Mouse (Mus musculus) hindbrain, embryonic 15.5 days (tissue): ENCODE measurements around the gene Rab12. TPM values are rescaled to one million over a fixed set of nuclear protein-coding genes. Genes with fewer than 3 reads are reported as not detected.

ENCODE experiments used
- ATAC-seq: fragments of 200-750 bp; cut with Nextera tagmentation; 2 replicates; pipeline ENCODE4 v1.8.0; 2017; ENCODE audit warnings: low read depth, moderate number of reproducible peaks, moderate TSS enrichment; ENCODE audit not compliant: low FRiP score
- H3K27ac ChIP-seq: fragments of 300-500 bp; sonication (generic); replicated peaks from 2 replicates; pipeline ENCODE4 v1.5.1; 2015; ENCODE audit warnings: mild to moderate bottlenecking, inconsistent platforms
- H3K27me3 ChIP-seq: fragments of 300-500 bp; sonication (generic); 2 replicates; pipeline ENCODE4 v1.6.1; 2015; ENCODE audit warnings: control low read depth, inconsistent platforms
- H3K36me3 ChIP-seq: fragments of 300-500 bp; sonication (generic); 2 replicates; pipeline ENCODE4 v1.6.1; 2015; ENCODE audit warnings: control low read depth, inconsistent platforms
- H3K4me1 ChIP-seq: fragments of 300-500 bp; sonication (generic); replicated peaks from 2 replicates; pipeline ENCODE4 v1.6.1; 2015; ENCODE audit warnings: control low read depth, inconsistent platforms
- H3K4me2 ChIP-seq: fragments of 300-500 bp; sonication (generic); 2 replicates; pipeline ENCODE4 v1.6.1; 2015; ENCODE audit warnings: moderate library complexity, mild to moderate bottlenecking, inconsistent platforms
- H3K4me3 ChIP-seq: fragments of 300-500 bp; sonication (generic); 2 replicates; pipeline ENCODE4 v1.5.1; 2015; ENCODE audit warnings: mild to moderate bottlenecking, inconsistent platforms
- H3K9ac ChIP-seq: fragments of 300-500 bp; sonication (generic); 2 replicates; pipeline ENCODE4 v1.6.1; 2015; ENCODE audit warnings: inconsistent platforms
- H3K9me3 ChIP-seq: fragments of 300-500 bp; sonication (generic); 2 replicates; pipeline ENCODE4 v1.6.1; 2016; ENCODE audit warnings: control low read depth, inconsistent platforms
- WGBS: fragments of 180-500 bp; shearing (Covaris S2); methylation state at CpG from one replicate; pipeline ENCODE4 v1.1.7; 2015; 5-methylcytosine and 5-hydroxymethylcytosine counted together
- polyA plus RNA-seq: library from polyadenylated mRNA; unstranded; fragments of >200 nt; fragmentation: Nextera tagmentation; extraction: Ambion mirVana; gene quantifications from 2 replicates; pipeline ENCODE4 v1.2.1, GENCODE M21; 2015

The Rab12 gene
- polyA plus RNA-seq, 1 experiment from 2014 or later: 86.9 TPM

DNA sequence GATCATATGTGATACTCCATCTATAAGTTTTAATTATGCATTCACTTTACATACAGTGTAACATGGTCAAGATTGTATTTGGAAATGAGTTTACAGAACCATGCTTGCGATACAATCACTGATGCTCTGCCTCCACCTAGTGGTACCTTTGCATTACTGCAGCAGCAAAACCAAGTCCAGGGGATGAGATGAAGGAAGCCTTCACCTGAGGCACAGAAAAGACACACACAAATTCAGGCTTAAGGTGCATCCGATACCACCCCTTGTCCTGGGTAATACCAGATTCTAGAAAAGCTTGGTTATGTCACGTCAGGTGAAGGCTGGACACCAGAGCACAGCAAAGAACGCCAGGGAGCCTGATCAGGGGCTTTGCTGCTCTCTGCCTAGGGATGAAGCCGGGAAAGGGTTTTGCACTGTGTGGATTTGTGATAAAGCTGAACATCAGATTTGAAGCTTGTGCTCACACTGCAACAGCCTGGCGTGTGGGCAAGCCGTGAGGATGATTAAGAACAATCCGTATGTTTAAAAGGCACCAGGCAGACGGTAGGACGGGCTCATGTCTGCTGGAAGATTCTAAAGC is 29.4 kb downstream of the Rab12 start:
- Histone ChIP-seq H3K4me3 (no peak overlapping the region), H3K9me3 (no peaks in the 10 kb centered on the region), H3K4me1 (peaks cover 4% of the 10 kb centered on the region), H3K27ac (no peak overlapping the region), H3K4me2 (no peak overlapping the region), H3K27me3 (no peaks in the 10 kb centered on the region), H3K36me3 (peaks cover 13% of the 10 kb centered on the region), H3K9ac (no peak overlapping the region)
- WGBS: 44% methylated on average over 10 of the region's 10 CpGs
- ATAC-seq: peak; percentile 36

DNA sequence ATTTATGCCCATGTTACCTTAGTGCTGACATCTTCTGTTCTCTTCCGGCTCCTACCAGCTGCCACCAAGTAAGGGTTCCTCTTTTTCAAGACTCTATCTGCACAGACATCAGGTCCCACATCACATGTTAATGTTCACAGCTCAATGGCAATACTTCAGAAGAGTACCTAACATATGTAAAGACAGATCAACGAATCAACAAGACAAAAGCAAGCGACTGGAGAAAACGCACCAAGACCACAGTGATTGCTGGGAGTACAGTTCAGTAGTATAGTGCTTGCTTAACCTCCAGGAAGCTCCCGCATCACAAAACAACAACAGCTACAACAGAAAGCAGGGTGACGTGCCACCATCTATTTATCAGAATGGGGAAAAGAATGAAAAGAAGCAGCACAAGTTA is 33.0 kb downstream of the Rab12 start:
- no peak overlapping the region for H3K4me2 ChIP-seq
- H3K9ac ChIP-seq: no peak overlapping the region
- WGBS: 90% methylated on average over 6 of the region's 6 CpGs
- no peak overlapping the region for H3K27ac ChIP-seq
- H3K4me1 ChIP-seq: peaks cover 4% of the 10 kb centered on the region
- H3K4me3 ChIP-seq: no peak overlapping the region
- H3K36me3 ChIP-seq: no peaks in the 10 kb centered on the region
- H3K27me3 ChIP-seq: no peaks in the 10 kb centered on the region
- no peak for ATAC-seq
- no peaks in the 10 kb centered on the region for H3K9me3 ChIP-seq

DNA sequence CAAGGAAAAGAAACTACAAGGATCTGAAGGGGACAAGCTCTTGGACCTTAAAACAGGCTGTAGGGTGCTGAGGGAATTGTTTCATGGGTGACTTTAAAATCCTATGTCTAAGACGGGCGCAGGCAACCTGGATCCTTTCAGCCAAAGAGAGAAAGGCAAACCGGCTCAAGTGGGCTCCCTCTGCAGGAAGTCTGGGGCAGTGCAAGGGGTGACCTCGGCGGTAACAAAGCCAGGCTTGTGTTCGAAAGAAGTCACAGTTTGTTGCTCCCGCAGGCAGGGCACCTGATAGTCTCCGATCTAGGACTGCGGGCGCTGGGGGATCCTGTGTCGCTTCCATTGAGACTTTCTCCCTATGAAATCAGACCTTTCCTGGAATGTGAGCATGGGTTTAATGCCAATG is 33.8 kb downstream of the Rab12 start:
- H3K4me2 ChIP-seq: no peak overlapping the region
- H3K36me3 ChIP-seq: no peaks in the 10 kb centered on the region
- H3K9ac ChIP-seq: no peak overlapping the region
- no peaks in the 10 kb centered on the region for H3K9me3 ChIP-seq
- no peaks in the 10 kb centered on the region for H3K27me3 ChIP-seq
- 4% methylated on average over 11 of the region's 11 CpGs for WGBS
- no peak overlapping the region for H3K27ac ChIP-seq
- ATAC-seq: no peak
- H3K4me3 ChIP-seq: no peak overlapping the region
- H3K4me1 ChIP-seq: peaks cover 9% of the 10 kb centered on the region

DNA sequence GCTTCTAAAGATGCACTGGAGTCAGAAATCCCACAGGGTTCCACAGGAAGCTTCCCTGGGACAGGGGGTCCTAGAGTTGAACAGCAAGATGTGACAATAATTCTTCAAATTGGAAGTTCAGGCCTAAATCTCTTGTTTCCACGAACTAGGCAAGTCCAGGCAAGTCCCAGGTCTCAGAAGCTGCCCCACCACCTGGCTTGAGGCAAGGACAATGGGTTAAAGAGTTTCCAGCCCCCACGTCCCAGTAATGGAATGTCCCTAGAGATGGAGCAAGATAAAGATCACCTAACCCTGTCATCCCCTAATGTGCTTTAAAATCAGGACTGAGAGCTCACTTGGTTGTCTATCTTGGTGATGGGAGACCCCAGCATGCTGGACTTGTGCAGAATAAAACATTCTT is 34.6 kb downstream of the Rab12 start:
- H3K9ac ChIP-seq: no peak overlapping the region
- no peak overlapping the region for H3K27ac ChIP-seq
- no peak overlapping the region for H3K4me3 ChIP-seq
- no peak overlapping the region for H3K4me2 ChIP-seq
- H3K9me3 ChIP-seq: no peaks in the 10 kb centered on the region
- H3K4me1 ChIP-seq: peaks cover 17% of the 10 kb centered on the region
- H3K27me3 ChIP-seq: no peaks in the 10 kb centered on the region
- no peaks in the 10 kb centered on the region for H3K36me3 ChIP-seq
- ATAC-seq: no peak
- whole genome bisulfite sequencing: 52% methylated on average over 2 of the region's 2 CpGs

DNA sequence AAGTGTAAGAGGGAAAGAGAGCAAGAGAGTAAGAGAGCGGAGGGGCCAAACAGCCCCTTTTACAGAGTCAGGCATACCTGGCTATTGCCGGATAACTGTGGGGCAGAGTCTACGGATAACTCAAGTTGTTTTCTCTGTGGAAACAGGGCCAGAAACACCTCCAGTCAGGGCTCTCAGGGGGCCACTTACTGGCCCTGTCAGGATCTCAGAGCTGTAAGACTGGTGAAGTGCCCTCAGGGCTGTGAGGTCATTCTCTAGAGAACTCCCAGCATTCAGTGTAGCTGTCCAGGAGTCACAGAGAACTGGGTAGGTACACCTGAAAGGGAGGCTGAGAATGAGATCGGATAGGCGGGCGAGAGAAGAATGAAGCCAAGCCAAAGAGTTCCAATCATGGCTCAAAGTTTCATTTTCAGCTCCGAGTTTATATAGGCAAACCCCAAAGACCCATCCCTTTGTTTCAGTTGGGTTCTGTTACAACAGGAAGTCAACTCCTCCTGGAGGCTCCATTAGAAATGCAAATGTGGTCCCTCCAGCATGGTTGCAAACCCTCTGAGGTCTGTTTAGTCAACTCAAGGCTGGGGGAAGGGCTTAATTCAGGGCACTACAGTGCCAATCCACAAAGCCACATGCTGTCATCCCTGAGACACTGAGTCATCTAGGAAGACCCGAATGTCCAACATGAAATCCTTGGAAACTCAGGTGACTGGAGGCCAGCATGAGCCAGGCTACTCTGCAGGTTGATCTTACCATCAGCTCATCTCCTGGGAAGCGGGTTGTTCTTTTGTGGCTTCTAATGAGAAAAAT is 35.7 kb downstream of the Rab12 start:
- WGBS: 69% methylated on average over 9 of the region's 9 CpGs
- Histone ChIP-seq H3K27ac (no peak overlapping the region), H3K9me3 (no peaks in the 10 kb centered on the region)

DNA sequence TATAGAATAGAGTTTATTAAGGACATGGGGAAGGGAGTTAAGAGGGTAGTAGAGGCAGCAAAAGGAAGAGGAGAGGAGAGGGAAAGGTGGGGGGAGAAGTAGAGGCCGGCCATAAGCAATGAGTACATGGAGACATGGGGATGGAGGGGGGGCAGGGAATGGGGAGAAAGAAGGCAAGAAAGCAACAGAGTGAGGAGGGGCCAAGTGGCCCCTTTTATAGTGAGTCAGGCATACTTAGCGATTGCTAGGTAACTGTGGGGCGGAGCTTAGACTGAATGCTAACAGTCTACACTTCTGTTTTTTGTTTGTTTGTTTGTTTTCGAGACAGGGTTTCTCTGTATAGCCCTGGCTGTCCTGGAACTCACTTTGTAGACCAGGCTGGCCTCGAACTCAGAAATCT is 38.2 kb downstream of the Rab12 start:
- H3K4me3 ChIP-seq: no peak overlapping the region
- no peaks in the 10 kb centered on the region for H3K27me3 ChIP-seq
- peaks cover 30% of the 10 kb centered on the region for H3K4me1 ChIP-seq
- no peaks in the 10 kb centered on the region for H3K36me3 ChIP-seq
- no peak overlapping the region for H3K9ac ChIP-seq
- no peak overlapping the region for H3K27ac ChIP-seq
- whole genome bisulfite sequencing: 76% methylated on average over 5 of the region's 5 CpGs
- no peaks in the 10 kb centered on the region for H3K9me3 ChIP-seq
- no peak overlapping the region for H3K4me2 ChIP-seq
- no peak for ATAC-seq

More for the DNA sequence above, 35.7 kb downstream of the Rab12 start:
- Histone ChIP-seq H3K27me3 (no peaks in the 10 kb centered on the region), H3K36me3 (no peaks in the 10 kb centered on the region), H3K4me2 (no peak overlapping the region), H3K4me1 (peaks cover 28% of the 10 kb centered on the region), H3K4me3 (no peak overlapping the region), H3K9ac (no peak overlapping the region)
- no peak for ATAC-seq

DNA sequence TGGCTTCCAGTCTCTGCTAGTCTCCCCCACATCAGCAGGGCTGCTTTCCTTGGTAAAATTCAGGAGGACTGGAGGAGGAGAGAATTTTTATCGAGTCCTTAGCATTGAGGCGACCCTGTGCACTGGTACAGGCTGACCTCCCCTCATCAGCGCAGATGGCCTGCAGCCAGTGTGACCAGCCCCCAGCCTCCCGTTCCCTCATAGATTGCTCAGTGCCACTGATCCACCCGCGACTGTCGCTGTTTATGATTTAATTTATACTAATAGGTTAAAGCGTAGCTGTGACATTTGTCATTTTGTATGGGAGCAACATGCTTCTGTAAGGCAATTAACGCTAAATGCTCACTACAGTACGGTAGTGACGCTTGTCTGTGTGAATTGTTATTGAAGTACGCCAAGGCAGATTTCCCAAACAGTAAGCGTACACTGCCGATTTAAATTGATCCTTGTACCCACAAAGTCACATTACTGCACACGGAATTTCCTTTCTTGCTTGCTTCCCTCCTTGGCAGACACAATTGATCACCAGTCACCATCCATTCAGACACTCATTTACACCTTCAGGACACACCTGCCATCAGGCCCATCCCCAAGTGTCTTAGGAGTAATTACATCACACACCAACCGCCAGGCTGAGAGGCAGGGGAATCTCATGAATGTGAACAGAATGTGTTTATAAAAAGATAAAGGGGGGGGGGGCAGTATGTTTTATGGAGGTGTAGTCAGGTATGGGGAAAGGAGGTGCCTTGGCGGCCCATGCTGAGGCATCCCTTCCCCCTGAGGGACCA is 38.8 kb downstream of the Rab12 start:
- no peaks in the 10 kb centered on the region for H3K36me3 ChIP-seq
- ATAC-seq: no peak; the same call in 1 of the 2 replicates
- H3K4me3 ChIP-seq: no peak overlapping the region
- H3K4me1 ChIP-seq: peaks cover 27% of the 10 kb centered on the region
- WGBS: 15% methylated on average over 17 of the region's 17 CpGs
- no peak overlapping the region for H3K27ac ChIP-seq
- H3K9ac ChIP-seq: peak overlapping the region; percentile 18; the same call in 1 of the 2 replicates
- H3K27me3 ChIP-seq: no peaks in the 10 kb centered on the region
- H3K4me2 ChIP-seq: peak overlapping the region; percentile 56
- no peaks in the 10 kb centered on the region for H3K9me3 ChIP-seq

DNA sequence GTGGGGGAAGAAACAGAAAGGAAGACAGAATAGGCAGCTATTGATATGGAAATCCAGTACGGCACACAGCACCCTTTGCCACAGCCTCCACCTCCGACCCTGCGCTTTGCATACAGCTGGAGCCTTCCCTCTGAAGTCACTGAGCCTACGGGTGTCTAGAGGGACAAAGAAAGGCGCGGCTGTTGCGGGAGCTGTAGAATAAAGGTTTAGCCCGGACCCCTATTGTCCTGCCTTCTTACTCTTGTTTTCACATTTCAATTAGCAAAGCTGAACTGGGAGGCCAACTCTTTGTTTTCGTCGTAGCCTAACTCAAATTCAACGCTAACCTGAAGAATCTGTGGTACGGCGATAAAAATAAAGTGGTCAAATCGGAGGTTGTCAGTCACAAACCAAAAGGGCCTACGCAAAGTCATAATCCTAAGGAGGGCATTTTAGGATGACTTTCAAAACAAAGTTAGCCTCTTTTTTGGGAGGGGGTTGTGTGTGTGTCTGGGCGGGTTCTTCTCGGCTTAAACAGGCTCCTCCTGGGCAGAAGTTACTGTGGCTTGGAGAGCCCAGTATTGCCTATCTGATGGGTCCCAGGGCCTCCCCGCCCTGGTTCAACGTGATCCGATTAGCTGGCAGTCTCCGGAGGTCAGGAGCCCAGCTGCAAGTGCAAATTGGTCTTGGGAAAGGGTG is 39.6 kb downstream of the Rab12 start:
- no peaks in the 10 kb centered on the region for H3K36me3 ChIP-seq
- peaks cover 27% of the 10 kb centered on the region for H3K4me1 ChIP-seq
- H3K4me3 ChIP-seq: peak overlapping the region; percentile 26
- peak; percentile 64 for ATAC-seq
- peak overlapping the region; percentile 18; the same call in 1 of the 2 replicates for H3K9ac ChIP-seq
- H3K4me2 ChIP-seq: peak overlapping the region; percentile 56
- 5% methylated on average over 21 of the region's 21 CpGs for WGBS
- H3K27ac ChIP-seq: peak overlapping the region; percentile 78
- H3K9me3 ChIP-seq: 0 out of 2 replicates have a peak, but pooled peaks cover under 1% of the 10 kb centered on the region
- H3K27me3 ChIP-seq: no peaks in the 10 kb centered on the region

DNA sequence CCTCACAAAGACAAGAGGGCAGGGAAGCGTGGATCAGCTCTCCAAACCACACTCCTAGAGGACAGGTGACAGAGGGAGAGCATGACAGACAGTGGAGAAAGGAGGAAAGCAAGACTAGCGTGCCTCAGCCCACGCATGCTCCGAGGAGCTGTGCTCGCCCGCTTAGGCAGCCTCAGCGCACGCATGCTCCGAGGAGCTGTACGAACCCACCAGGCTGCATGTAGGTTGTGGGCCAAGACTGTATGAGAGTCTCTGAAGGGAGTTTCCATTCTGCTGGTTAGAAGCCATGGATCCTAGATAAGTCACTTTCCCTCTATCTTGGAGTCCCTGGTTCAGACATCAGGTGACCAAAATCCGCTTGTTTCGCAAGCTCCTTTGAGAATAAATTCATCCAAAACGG is 40.2 kb downstream of the Rab12 start:
- H3K4me1 ChIP-seq: peaks cover 27% of the 10 kb centered on the region
- peak overlapping the region; percentile 78 for H3K27ac ChIP-seq
- H3K27me3 ChIP-seq: no peaks in the 10 kb centered on the region
- peak overlapping the region; percentile 56 for H3K4me2 ChIP-seq
- H3K9me3 ChIP-seq: 0 out of 2 replicates have a peak, but pooled peaks cover 6% of the 10 kb centered on the region
- ATAC-seq: peak; percentile 93
- peak overlapping the region; percentile 26 for H3K4me3 ChIP-seq
- peak overlapping the region; percentile 39; the same call in 1 of the 2 replicates for H3K9ac ChIP-seq
- WGBS: 5% methylated on average over 13 of the region's 13 CpGs
- H3K36me3 ChIP-seq: no peaks in the 10 kb centered on the region

DNA sequence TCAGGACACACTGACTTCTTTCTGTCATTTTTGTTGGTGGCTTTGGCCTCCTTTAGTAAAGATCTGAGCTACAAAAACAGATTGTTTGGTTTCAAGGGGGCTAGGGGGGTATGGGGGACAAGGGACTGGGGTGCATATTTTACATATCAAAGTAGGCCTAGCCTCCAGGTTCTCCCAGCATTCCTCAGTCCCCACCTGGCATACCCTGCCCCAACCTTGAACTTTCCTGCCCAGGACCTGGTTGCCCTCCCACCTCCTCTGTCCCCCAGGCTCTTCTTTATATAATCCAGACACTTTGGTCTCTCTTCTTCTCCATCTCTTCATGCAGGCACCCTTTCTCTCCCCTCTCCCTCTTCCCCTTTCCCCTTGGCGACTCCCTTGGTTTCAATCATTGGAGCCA is 46.3 kb downstream of the Rab12 start:
- Histone ChIP-seq H3K4me3 (no peak overlapping the region), H3K27ac (no peak overlapping the region), H3K27me3 (no peaks in the 10 kb centered on the region), H3K36me3 (no peaks in the 10 kb centered on the region), H3K9me3 (0 out of 2 replicates have a peak, but pooled peaks cover 7% of the 10 kb centered on the region), H3K4me1 (no peaks in the 10 kb centered on the region), H3K9ac (no peak overlapping the region), H3K4me2 (no peak overlapping the region)
- WGBS: 80% methylated on average over 1 of the region's 1 CpGs
- ATAC-seq: no peak

DNA sequence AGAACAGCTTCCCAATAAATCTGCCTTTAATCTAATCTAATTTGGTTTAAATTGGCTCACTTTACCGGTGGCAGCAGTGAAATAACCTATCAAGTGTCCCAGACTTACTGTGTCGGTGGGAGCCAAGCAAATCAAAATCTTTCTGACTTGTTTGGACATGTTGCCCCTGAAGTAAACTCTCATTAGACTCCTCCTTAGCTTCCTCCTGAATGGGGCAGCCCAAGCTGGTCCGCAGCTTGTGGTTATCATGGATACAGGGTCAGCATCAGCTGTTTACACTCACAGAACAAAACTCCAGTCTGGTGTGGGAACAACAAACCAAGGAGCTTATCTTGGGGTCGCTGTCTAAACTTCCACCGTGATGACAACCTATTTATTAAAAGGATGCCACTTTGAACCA is 47.8 kb downstream of the Rab12 start:
- Histone ChIP-seq H3K27me3 (no peaks in the 10 kb centered on the region), H3K9ac (no peak overlapping the region), H3K4me1 (no peaks in the 10 kb centered on the region), H3K4me3 (no peak overlapping the region), H3K36me3 (no peaks in the 10 kb centered on the region), H3K4me2 (no peak overlapping the region), H3K9me3 (0 out of 2 replicates have a peak, but pooled peaks cover 7% of the 10 kb centered on the region), H3K27ac (no peak overlapping the region)
- no peak for ATAC-seq
- WGBS: 82% methylated on average over 5 of the region's 5 CpGs
